Mouse (Mus musculus): Measurements from ENCODE around the gene Rbm28. TPM values are rescaled to one million over a fixed set of nuclear protein-coding genes. Genes with fewer than 3 reads are reported as not detected.

The Rbm28 gene
- polyA plus RNA-seq, 1 experiment from 2014 or later, result 6.6 TPM

DNA sequence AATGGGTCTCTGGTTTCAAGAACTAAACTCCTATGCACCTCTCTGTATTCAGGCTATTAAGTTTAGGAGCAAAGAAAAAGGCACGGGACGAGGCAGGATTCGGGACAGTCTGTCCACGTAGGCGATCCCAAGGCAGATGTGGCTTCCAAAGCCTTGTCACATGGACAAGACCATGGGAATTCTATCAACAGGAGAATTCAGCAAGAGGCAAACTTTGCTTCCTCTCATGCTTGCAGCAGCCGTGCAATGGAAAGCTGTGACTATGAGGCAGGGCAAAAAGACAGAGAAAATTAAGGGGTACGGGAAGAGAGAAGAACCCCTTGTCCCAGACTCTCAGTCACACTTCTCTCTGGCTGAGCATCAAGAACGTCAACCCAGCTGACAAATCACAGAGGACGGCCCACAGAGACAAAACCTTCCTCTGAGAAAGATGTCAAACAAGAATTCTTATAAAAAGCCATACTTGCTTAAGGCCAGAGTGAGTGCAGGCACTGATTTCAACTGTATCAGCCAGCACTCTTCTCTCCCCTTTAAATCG is 82.9 kb downstream of the Rbm28 start:
- H3K27ac ChIP-seq (ENCODE audit: low read depth), result no peak overlapping the region
- no peak overlapping the region for H3K4me2 ChIP-seq (ENCODE audit: low read depth, low read length)
- H3K4me1 ChIP-seq (ENCODE audit: insufficient read depth), result no peaks in the 10 kb centered on the region
- no peaks in the 10 kb centered on the region for H3K27me3 ChIP-seq (ENCODE audit: insufficient read depth, low read length)
- H3K4me3 ChIP-seq (ENCODE audit: low read depth, low read length), result no peak overlapping the region
- H3K36me3 ChIP-seq (replicated peaks; ENCODE audit: insufficient read depth, low read length), result no peaks in the 10 kb centered on the region
- H3K9me3 ChIP-seq (ENCODE audit: low read length), result no peaks in the 10 kb centered on the region
- no peak overlapping the region for H3K9ac ChIP-seq (replicated peaks)
- DNase-seq, result no peak
- TF ChIP-seq EP300 (IDR thresholded peaks at IDR 0.05; ENCODE audit: low read depth) (no peak), CTCF (IDR thresholded peaks at IDR 0.05; ENCODE audit: low read depth) (no peak)
- ATAC-seq, result no peak
- WGBS (ENCODE audit: insufficient replicate concordance), result 77% methylated on average over 10 of the region's 10 CpGs

DNA sequence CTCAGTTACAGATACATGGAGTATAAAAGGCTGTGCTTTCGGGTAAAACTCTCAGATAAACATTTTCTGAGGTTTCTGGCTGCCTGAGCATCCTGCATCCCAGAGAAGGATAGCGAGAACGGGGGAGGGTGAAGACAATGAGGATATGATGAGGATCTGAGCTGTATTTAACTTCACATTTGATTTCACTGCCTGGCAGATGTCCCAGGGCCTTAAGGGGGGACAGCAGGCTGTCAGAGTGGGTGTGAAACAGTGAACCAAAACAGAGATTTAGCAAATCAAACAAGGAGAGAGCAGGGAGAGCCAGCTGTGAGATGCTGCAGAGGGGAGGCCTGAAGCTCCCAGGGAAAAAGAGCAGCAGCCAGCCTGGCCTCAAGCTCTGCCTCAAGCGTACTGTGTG is 85.5 kb downstream of the Rbm28 start:
- Histone ChIP-seq H3K9ac (replicated peaks) (no peak overlapping the region), H3K4me2 (ENCODE audit: low read depth, low read length) (no peak overlapping the region), H3K36me3 (replicated peaks; ENCODE audit: insufficient read depth, low read length) (no peaks in the 10 kb centered on the region), H3K4me3 (ENCODE audit: low read depth, low read length) (no peak overlapping the region), H3K27me3 (ENCODE audit: insufficient read depth, low read length) (no peaks in the 10 kb centered on the region), H3K9me3 (ENCODE audit: low read length) (no peaks in the 10 kb centered on the region), H3K4me1 (ENCODE audit: insufficient read depth) (no peaks in the 10 kb centered on the region), H3K27ac (ENCODE audit: low read depth) (no peak overlapping the region)
- DNase-seq (no peak), ATAC-seq (no peak)
- no peak for TF ChIP-seq CTCF (IDR thresholded peaks at IDR 0.05; ENCODE audit: low read depth)
- TF ChIP-seq EP300 (IDR thresholded peaks at IDR 0.05; ENCODE audit: low read depth), result no peak
- 63% methylated on average over 4 of the region's 4 CpGs for WGBS (ENCODE audit: insufficient replicate concordance)

DNA sequence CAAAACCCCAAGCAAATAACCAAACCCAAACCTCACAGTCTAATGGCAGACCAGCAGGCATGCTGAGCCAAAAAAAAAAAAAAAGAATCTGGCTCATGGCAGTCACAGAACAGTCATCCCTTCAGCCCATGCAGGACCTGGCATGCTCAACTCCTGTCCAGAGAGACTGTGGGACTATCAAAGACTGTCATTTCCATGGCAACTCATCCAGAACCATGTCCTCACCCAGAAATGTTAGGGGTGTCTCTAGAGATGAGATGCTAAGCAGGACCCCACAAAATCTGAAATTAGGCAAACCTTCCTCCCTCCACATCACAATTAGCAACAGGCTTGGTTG is 90.7 kb downstream of the Rbm28 start:
- ATAC-seq, result no peak
- Histone ChIP-seq H3K27me3 (ENCODE audit: insufficient read depth, low read length) (no peaks in the 10 kb centered on the region), H3K36me3 (replicated peaks; ENCODE audit: insufficient read depth, low read length) (no peaks in the 10 kb centered on the region), H3K4me2 (ENCODE audit: low read depth, low read length) (no peak overlapping the region), H3K4me1 (ENCODE audit: insufficient read depth) (no peaks in the 10 kb centered on the region), H3K27ac (ENCODE audit: low read depth) (no peak overlapping the region), H3K4me3 (ENCODE audit: low read depth, low read length) (no peak overlapping the region), H3K9ac (replicated peaks) (no peak overlapping the region), H3K9me3 (ENCODE audit: low read length) (no peaks in the 10 kb centered on the region)
- TF ChIP-seq EP300 (IDR thresholded peaks at IDR 0.05; ENCODE audit: low read depth), result no peak
- no peak for TF ChIP-seq CTCF (IDR thresholded peaks at IDR 0.05; ENCODE audit: low read depth)
- DNase-seq, result no peak

Small RNA genes within 50 kb of the gene (microRNA-seq; reads per million reads assigned to microRNA genes)
- not detected for gene Gm24303

Other genes with a start within 250 kb of the Rbm28 start
- not detected in 2 replicates for gene Lep, start 104.8 kb downstream of the Rbm28 start, polyA plus RNA-seq (2015; fragmentation: Nextera tagmentation; extraction: Ambion mirVana)
- not detected in 2 replicates for gene Prrt4, start 14.6 kb upstream of the Rbm28 start, polyA plus RNA-seq (2015; fragmentation: Nextera tagmentation; extraction: Ambion mirVana)
- gene Impdh1, start 51.4 kb upstream of the Rbm28 start, polyA plus RNA-seq (2015; fragmentation: Nextera tagmentation; extraction: Ambion mirVana), result 7.3 and 7.7 TPM in 2 replicates
- gene Hilpda, start 107.5 kb upstream of the Rbm28 start, polyA plus RNA-seq (2015; fragmentation: Nextera tagmentation; extraction: Ambion mirVana), result 24.1 and 29.0 TPM in 2 replicates
- gene Fam71f2, start 114.6 kb upstream of the Rbm28 start, polyA plus RNA-seq (2015; fragmentation: Nextera tagmentation; extraction: Ambion mirVana), result 0.11 and 0.28 TPM in 2 replicates
- not detected in 2 replicates for gene Fam71f1, start 154.1 kb upstream of the Rbm28 start, polyA plus RNA-seq (2015; fragmentation: Nextera tagmentation; extraction: Ambion mirVana)
- 55.7 and 63.8 TPM in 2 replicates for gene Calu, start 183.1 kb upstream of the Rbm28 start, polyA plus RNA-seq (2015; fragmentation: Nextera tagmentation; extraction: Ambion mirVana)
- gene Opn1sw, start 223.5 kb upstream of the Rbm28 start, polyA plus RNA-seq (2015; fragmentation: Nextera tagmentation; extraction: Ambion mirVana), result 0.06 and 0.12 TPM in 2 replicates
- gene Ccdc136, start 231.3 kb upstream of the Rbm28 start, polyA plus RNA-seq (2015; fragmentation: Nextera tagmentation; extraction: Ambion mirVana), result 0.09 and 0.22 TPM in 2 replicates

All from liver, postnatal 0 days (tissue).